Mouse (Mus musculus): Measurements from ENCODE around the gene Gm38392. TPM values are rescaled to one million over a fixed set of nuclear protein-coding genes. Genes with fewer than 3 reads are reported as not detected.

Gm38392 gene
- total and polyA plus RNA-seq, 2 experiments from 2014 or later = 0.24 TPM; not detected in 1

GRCm38 (mm10) chr3:88227260-88227659 lies 59.8 kb downstream of the Gm38392 start:
- peak overlapping the region; percentile 93 for H3K27ac ChIP-seq
- peak; percentile 40 for DNase-seq (ENCODE audit: low spot score)
- WGBS = 43% methylated on average over 4 of the region's 4 CpGs

DNA sequence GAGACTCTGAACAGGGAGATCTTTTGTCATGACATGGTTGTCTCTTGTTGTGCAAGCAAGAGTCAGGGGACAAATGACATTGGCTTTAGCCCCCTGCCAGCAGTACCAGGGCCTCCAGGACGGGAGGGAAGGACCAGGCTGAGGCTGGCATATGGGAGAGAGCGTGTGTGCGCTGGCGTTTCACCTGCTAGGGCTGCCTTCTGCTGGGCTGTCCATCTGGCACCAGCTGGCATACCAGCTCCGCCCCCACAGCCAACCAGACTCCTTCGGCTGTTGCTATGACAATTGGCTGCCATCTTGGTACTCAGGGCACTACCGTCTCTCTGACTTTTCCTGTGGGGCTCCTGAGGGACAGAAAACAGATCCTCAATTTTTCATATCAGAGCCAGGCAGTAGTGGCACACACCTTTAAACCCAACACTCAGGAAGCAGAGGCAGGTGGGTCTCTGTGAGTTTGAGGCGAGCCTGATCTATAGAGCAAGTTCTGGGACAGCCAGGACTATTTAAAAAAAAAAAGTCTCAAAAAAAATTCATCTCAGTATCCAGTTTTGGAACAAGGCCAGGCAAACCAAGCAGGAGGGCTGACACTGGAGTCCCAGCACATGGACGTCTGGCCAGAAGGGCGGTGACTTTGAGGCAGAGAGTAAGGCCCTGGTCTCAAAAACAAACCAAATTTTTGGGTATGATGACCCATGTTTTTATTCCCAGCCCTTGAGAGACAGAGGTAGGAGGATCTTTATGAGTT lies 60.7 kb downstream of the Gm38392 start:
- Histone ChIP-seq H3K9ac (replicated peaks; ENCODE audit: low read length) (no peak overlapping the region), H3K4me3 (ENCODE audit: low read length) (no peak overlapping the region), H3K4me2 (ENCODE audit: low read depth, low read length) (no peak overlapping the region), H3K36me3 (ENCODE audit: insufficient read depth, low read length) (peaks cover 60% of the 10 kb centered on the region; the same call in 1 of the 2 replicates), H3K27ac (peak overlapping the region; percentile 93), H3K4me1 (ENCODE audit: insufficient read depth, low read length) (peaks cover 35% of the 10 kb centered on the region), H3K27me3 (ENCODE audit: insufficient read depth, low read length) (no peaks in the 10 kb centered on the region), H3K9me3 (ENCODE audit: low read length) (no peaks in the 10 kb centered on the region)
- 29% methylated on average over 10 of the region's 10 CpGs for WGBS
- DNase-seq (ENCODE audit: low spot score) (peak; percentile 90), ATAC-seq (peak; percentile 38)
- no peak for TF ChIP-seq CTCF (IDR thresholded peaks at IDR 0.05; ENCODE audit: low read depth)

More at GRCm38 (mm10) chr3:88227260-88227659, 59.8 kb downstream of the Gm38392 start:
- Histone ChIP-seq H3K27me3 (ENCODE audit: insufficient read depth, low read length) (no peaks in the 10 kb centered on the region), H3K9ac (replicated peaks; ENCODE audit: low read length) (no peak overlapping the region), H3K4me3 (ENCODE audit: low read length) (no peak overlapping the region), H3K36me3 (ENCODE audit: insufficient read depth, low read length) (peaks cover 57% of the 10 kb centered on the region; the same call in 1 of the 2 replicates), H3K4me2 (ENCODE audit: low read depth, low read length) (no peak overlapping the region), H3K4me1 (ENCODE audit: insufficient read depth, low read length) (peaks cover 32% of the 10 kb centered on the region), H3K9me3 (ENCODE audit: low read length) (no peaks in the 10 kb centered on the region)
- ATAC-seq = no peak
- TF ChIP-seq CTCF (IDR thresholded peaks at IDR 0.05; ENCODE audit: low read depth) = no peak

- no peaks in the 10 kb centered on the region for H3K27me3 ChIP-seq (ENCODE audit: insufficient read depth, low read length)
- peak overlapping the region; percentile 93 for H3K27ac ChIP-seq
- DNase-seq (ENCODE audit: low spot score) = no peak
- 51% methylated on average over 2 of the region's 2 CpGs for WGBS
- peaks cover 41% of the 10 kb centered on the region for H3K4me1 ChIP-seq (ENCODE audit: insufficient read depth, low read length)
- H3K4me3 ChIP-seq (ENCODE audit: low read length) = no peak overlapping the region
- no peak for TF ChIP-seq CTCF (IDR thresholded peaks at IDR 0.05; ENCODE audit: low read depth)
- ATAC-seq = no peak
- no peak overlapping the region for H3K4me2 ChIP-seq (ENCODE audit: low read depth, low read length)
- peaks cover 63% of the 10 kb centered on the region; the same call in 1 of the 2 replicates for H3K36me3 ChIP-seq (ENCODE audit: insufficient read depth, low read length)
- H3K9me3 ChIP-seq (ENCODE audit: low read length) = no peaks in the 10 kb centered on the region
- peak overlapping the region; percentile 25; the same call in 1 of the 2 replicates for H3K9ac ChIP-seq (replicated peaks; ENCODE audit: low read length)
These were observed 62.1 kb downstream of the Gm38392 start for GRCm38 (mm10) chr3:88224929-88225328.

DNA sequence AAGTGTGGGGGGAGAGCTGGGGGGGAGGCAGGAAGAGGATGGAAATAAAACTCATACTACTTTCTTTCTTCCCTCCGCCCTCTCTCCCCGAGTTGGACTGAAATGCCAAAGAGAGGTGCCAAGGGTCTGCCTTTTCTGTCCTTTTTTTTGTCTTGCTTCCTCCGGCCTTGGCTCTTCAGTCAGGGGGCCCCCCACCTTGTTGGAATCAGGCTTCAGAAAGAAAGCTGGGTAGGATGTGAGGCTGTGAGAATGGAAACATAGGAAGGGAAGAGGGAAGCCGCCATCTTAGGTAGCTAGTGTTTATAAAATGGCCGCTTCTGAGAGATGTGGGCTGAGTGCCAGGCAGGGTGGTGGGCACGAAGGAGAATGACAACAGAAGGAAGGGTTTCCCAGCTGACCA lies 64.6 kb downstream of the Gm38392 start:
- TF ChIP-seq CTCF (IDR thresholded peaks at IDR 0.05; ENCODE audit: low read depth) = no peak
- Histone ChIP-seq H3K4me1 (ENCODE audit: insufficient read depth, low read length) (peaks cover 42% of the 10 kb centered on the region), H3K27me3 (ENCODE audit: insufficient read depth, low read length) (no peaks in the 10 kb centered on the region), H3K4me3 (ENCODE audit: low read length) (no peak overlapping the region), H3K36me3 (ENCODE audit: insufficient read depth, low read length) (peaks cover 52% of the 10 kb centered on the region; the same call in 1 of the 2 replicates), H3K9ac (replicated peaks; ENCODE audit: low read length) (no peak overlapping the region; the same call in 1 of the 2 replicates), H3K27ac (peak overlapping the region; percentile 93), H3K4me2 (ENCODE audit: low read depth, low read length) (no peak overlapping the region), H3K9me3 (ENCODE audit: low read length) (no peaks in the 10 kb centered on the region)
- DNase-seq (ENCODE audit: low spot score) (peak; percentile 90), ATAC-seq (peak; percentile 44)
- 29% methylated on average over 6 of the region's 6 CpGs for WGBS

- peak; percentile 84 for DNase-seq (ENCODE audit: low spot score)
- Histone ChIP-seq H3K4me3 (ENCODE audit: low read length) (no peak overlapping the region), H3K27me3 (ENCODE audit: insufficient read depth, low read length) (no peaks in the 10 kb centered on the region), H3K4me2 (ENCODE audit: low read depth, low read length) (0 out of 2 replicates have a peak overlapping the region, but pooled peaks have one; percentile 16), H3K27ac (peak overlapping the region; percentile 93), H3K36me3 (ENCODE audit: insufficient read depth, low read length) (peaks cover 48% of the 10 kb centered on the region; the same call in 1 of the 2 replicates), H3K9me3 (ENCODE audit: low read length) (no peaks in the 10 kb centered on the region), H3K9ac (replicated peaks; ENCODE audit: low read length) (peak overlapping the region; percentile 50), H3K4me1 (ENCODE audit: insufficient read depth, low read length) (peaks cover 45% of the 10 kb centered on the region)
- peak; percentile 13; the same call in 1 of the 2 replicates for TF ChIP-seq CTCF (IDR thresholded peaks at IDR 0.05; ENCODE audit: low read depth)
- 19% methylated on average over 12 of the region's 12 CpGs for WGBS
- peak; percentile 79 for ATAC-seq
These were observed 65.3 kb downstream of the Gm38392 start for GRCm38 (mm10) chr3:88221519-88222390.

DNA sequence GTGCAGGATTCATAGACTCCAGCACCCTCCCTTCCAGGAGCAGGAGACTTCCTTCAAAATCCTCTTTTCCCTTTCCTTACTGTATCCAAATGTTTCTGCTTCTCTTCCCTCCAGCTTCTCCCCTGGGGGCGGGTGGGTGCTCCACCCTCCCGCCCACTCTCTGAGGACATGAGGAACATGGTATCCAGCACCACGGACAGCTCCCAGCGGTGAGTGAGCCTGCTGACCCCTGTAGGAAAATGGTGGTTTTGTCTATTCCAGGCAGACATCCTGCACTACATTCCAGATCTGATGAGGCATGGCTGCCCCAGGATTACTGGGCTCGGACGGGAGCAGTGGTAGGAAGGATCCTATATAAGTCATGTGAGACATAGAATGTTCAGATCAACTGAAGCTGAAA lies 66.2 kb downstream of the Gm38392 start:
- ATAC-seq (no peak), DNase-seq (ENCODE audit: low spot score) (no peak)
- 3% methylated on average over 6 of the region's 6 CpGs for WGBS
- Histone ChIP-seq H3K4me3 (ENCODE audit: low read length) (no peak overlapping the region), H3K27me3 (ENCODE audit: insufficient read depth, low read length) (no peaks in the 10 kb centered on the region), H3K4me2 (ENCODE audit: low read depth, low read length) (peak overlapping the region; percentile 66), H3K9me3 (ENCODE audit: low read length) (no peaks in the 10 kb centered on the region), H3K4me1 (ENCODE audit: insufficient read depth, low read length) (peaks cover 42% of the 10 kb centered on the region), H3K9ac (replicated peaks; ENCODE audit: low read length) (peak overlapping the region; percentile 50), H3K36me3 (ENCODE audit: insufficient read depth, low read length) (peaks cover 40% of the 10 kb centered on the region; the same call in 1 of the 2 replicates), H3K27ac (peak overlapping the region; percentile 93)
- peak; percentile 28 for TF ChIP-seq CTCF (IDR thresholded peaks at IDR 0.05; ENCODE audit: low read depth)
